Mouse (Mus musculus): Measurements from ENCODE around the gene Asgr2. TPM values are rescaled to one million over a fixed set of nuclear protein-coding genes. Genes with fewer than 3 reads are reported as not detected.

Asgr2 gene
- under 1 TPM in 1 of 2 experiments, not detected in 1; 0.16 TPM for total RNA-seq (2021)
- polyA plus RNA-seq (2012; rRNA removed) = 0.31 and 0.56 TPM in 2 replicates
- long read RNA-seq, partial matches to known transcripts = 0 of 1 reads
- long read RNA-seq, other reads (novel, unspliced or antisense) = 0 of 1 reads

DNA sequence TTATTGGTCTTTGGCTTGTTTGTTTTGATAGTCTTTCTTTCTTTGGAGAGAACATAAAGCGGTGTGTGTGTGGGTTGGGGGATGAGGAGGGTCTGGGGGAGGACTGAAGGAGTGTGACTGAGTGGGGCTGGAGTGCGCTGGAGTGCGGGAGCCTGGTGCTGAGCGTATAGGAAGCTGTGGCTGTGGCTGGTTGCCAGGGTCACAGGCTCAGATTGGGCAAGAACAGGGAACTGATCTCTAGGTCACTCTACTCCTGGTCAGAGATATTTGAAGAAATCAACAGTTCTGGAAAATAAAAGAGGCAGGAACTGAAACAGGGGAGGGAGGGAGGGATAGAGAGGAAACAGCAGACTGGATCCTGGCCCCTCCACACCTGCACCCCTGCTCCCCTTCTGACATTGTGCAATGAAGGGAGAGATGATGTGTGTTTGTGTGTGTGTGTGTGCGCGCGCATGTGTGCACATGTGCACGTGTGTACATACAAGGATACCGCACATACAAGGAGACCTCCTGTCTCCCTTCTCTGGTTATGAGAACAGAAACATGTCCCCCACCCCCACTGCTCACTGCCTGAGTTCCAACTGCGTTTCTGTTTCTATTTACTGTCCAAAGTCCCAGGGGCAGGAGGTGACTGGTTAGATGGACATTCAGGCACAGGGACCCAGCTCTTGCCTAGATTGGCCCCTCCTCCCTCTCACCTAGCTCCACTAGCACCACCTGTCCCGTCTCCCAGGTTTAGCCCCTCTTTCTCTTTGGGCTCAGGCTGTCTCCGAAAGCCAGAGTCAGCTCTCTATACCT, at the start of gene Asgr2:
Asgr2 (plus strand) TSS at position 659 of the 798 bp plus-strand sequence.
- no peaks in the 10 kb centered on the region for H3K79me2 ChIP-seq (replicated peaks; ENCODE audit: control insufficient read depth, insufficient read depth, low read length)
- peaks cover 2% of the 10 kb centered on the region; the same call in 1 of the 2 replicates for H3K4me1 ChIP-seq (ENCODE audit: control insufficient read depth, insufficient read depth, low read length)
- peak in 1 of 2 experiments; percentile 67 for DNase-seq
- 63% methylated on average over 12 of the region's 12 CpGs for WGBS
- H3K27me3 ChIP-seq (ENCODE audit: control insufficient read depth, insufficient read depth, low read length) = no peaks in the 10 kb centered on the region
- TF ChIP-seq POLR2A (IDR thresholded peaks at IDR 0.05; ENCODE audit: insufficient read depth, low read depth, low read length) = no peak
- no peak for TF ChIP-seq CTCF (IDR thresholded peaks at IDR 0.05)
- TF ChIP-seq EP300 (IDR thresholded peaks at IDR 0.05; ENCODE audit: insufficient read depth, low read depth, low read length) = no peak
- no peak within 1 kb of the TSS for H3K27ac ChIP-seq
- no peak within 1 kb of the TSS for H3K9ac ChIP-seq (ENCODE audit: low read depth, low read length)
- H3K4me3 ChIP-seq = no peak within 1 kb of the TSS
- intact Hi-C loops (cut with DNase I) = no loop called here
- H3K36me3 ChIP-seq (ENCODE audit: control insufficient read depth, insufficient read depth, low read length) = no peaks in the 10 kb centered on the region

DNA sequence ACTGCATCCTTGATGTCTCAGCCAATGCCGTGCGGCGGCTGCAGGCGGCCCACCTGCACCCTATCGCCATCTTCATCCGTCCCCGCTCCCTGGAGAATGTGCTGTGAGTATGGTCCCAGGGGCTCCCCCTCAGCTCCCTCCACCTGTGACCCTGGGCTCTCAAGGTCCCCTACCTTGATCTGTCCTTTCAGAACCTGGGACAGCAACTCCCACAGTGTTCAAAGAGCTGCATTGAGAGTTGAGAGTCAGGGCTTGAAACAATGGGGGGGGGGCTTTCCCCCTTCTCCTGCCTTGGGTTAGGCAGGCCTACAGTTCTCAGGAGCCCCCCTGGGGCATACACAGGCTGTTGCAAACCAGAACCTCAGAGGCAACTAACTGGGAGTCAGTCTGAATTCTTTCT, 48.8 kb upstream of the Asgr2 start:
- Histone ChIP-seq H3K4me3 (no peak overlapping the region), H3K4me1 (ENCODE audit: control insufficient read depth, insufficient read depth, low read length) (no peaks in the 10 kb centered on the region), H3K79me2 (replicated peaks; ENCODE audit: control insufficient read depth, insufficient read depth, low read length) (no peaks in the 10 kb centered on the region), H3K27ac (no peak overlapping the region), H3K9ac (ENCODE audit: low read depth, low read length) (no peak overlapping the region), H3K27me3 (ENCODE audit: control insufficient read depth, insufficient read depth, low read length) (no peaks in the 10 kb centered on the region), H3K36me3 (ENCODE audit: control insufficient read depth, insufficient read depth, low read length) (no peaks in the 10 kb centered on the region)
- intact Hi-C loops (cut with DNase I) = no loop called here
- no peak for TF ChIP-seq POLR2A (IDR thresholded peaks at IDR 0.05; ENCODE audit: insufficient read depth, low read depth, low read length)
- 86% methylated on average over 7 of the region's 7 CpGs for WGBS
- DNase-seq = no peak

DNA sequence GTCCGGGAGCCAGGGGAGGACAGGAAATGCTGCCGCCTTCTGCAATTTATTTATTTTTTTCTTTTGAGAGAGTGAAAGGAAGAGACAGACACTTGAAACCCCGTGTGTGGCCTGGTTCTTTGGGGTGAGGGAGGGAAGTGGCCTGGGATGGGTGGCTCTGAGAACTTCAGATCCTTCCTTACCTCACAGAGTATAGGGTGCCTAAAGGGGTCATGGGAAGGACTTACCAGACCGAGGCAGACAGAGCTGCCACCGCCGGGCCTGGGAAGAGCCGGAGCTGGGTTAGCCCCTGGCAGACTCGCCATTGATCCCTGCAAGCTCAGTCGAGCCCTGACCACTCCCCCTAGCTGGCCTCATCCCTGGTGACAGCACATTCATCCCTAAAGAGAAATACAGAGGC, 47.0 kb upstream of the Asgr2 start:
- intact Hi-C loops (cut with DNase I) = no loop called here
- no peaks in the 10 kb centered on the region for H3K79me2 ChIP-seq (replicated peaks; ENCODE audit: control insufficient read depth, insufficient read depth, low read length)
- H3K36me3 ChIP-seq (ENCODE audit: control insufficient read depth, insufficient read depth, low read length) = no peaks in the 10 kb centered on the region
- DNase-seq = no peak
- no peaks in the 10 kb centered on the region for H3K27me3 ChIP-seq (ENCODE audit: control insufficient read depth, insufficient read depth, low read length)
- no peaks in the 10 kb centered on the region for H3K4me1 ChIP-seq (ENCODE audit: control insufficient read depth, insufficient read depth, low read length)
- no peak overlapping the region for H3K4me3 ChIP-seq
- no peak overlapping the region for H3K27ac ChIP-seq
- WGBS = 48% methylated on average over 9 of the region's 9 CpGs
- TF ChIP-seq CTCF (IDR thresholded peaks at IDR 0.05) (no peak), POLR2A (IDR thresholded peaks at IDR 0.05; ENCODE audit: insufficient read depth, low read depth, low read length) (no peak), EP300 (IDR thresholded peaks at IDR 0.05; ENCODE audit: insufficient read depth, low read depth, low read length) (no peak)
- H3K9ac ChIP-seq (ENCODE audit: low read depth, low read length) = no peak overlapping the region

DNA sequence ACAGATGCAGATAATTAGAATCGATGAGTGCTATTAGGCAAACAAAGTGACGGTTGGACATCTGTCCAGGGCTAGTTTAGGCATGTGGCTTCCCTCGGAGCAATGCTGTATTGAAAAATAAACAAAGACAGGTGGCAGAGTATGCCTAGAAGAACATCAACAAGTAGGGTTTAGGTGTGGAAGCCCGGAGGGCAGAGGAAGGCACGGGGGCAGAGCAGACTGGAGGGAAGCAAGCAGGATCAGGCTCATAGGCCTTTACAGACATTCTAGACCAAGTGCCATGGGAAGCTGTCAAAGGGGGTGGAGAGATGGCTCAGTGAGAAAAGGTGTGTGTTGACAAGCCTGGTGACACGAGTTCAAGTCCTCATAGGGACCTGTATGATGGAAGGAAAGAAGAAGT, 43.1 kb upstream of the Asgr2 start:
- intact Hi-C loops (cut with DNase I) = no loop called here
- TF ChIP-seq POLR2A (IDR thresholded peaks at IDR 0.05; ENCODE audit: insufficient read depth, low read depth, low read length) (no peak), CTCF (IDR thresholded peaks at IDR 0.05) (no peak), EP300 (IDR thresholded peaks at IDR 0.05; ENCODE audit: insufficient read depth, low read depth, low read length) (no peak)
- no peak overlapping the region for H3K9ac ChIP-seq (ENCODE audit: low read depth, low read length)
- WGBS = 72% methylated on average over 6 of the region's 6 CpGs
- no peak for DNase-seq
- H3K36me3 ChIP-seq (ENCODE audit: control insufficient read depth, insufficient read depth, low read length) = no peaks in the 10 kb centered on the region
- no peak overlapping the region for H3K4me3 ChIP-seq
- no peaks in the 10 kb centered on the region for H3K27me3 ChIP-seq (ENCODE audit: control insufficient read depth, insufficient read depth, low read length)
- no peak overlapping the region for H3K27ac ChIP-seq
- no peaks in the 10 kb centered on the region for H3K4me1 ChIP-seq (ENCODE audit: control insufficient read depth, insufficient read depth, low read length)
- no peaks in the 10 kb centered on the region for H3K79me2 ChIP-seq (replicated peaks; ENCODE audit: control insufficient read depth, insufficient read depth, low read length)

DNA sequence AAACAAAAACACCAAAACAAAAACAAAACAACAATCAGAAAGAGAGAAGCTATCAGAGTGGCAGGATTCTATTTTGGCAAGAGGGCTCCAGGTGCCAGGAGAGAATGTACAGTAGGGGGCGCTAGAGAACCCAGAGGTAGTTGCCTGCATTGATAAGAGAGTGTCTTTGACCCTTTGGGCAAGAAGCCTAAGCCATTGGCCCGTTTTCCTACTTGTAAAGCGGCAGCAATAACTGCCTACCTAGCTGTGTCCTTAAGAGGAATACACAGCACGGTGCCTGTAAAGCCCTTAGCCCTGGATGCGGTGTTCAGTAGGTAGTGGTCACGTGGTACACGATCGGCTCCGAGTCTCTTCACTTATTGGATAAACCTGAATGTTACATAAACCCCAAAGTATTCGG, 42.6 kb upstream of the Asgr2 start:
- no peak overlapping the region for H3K4me3 ChIP-seq
- WGBS = 47% methylated on average over 10 of the region's 10 CpGs

DNA sequence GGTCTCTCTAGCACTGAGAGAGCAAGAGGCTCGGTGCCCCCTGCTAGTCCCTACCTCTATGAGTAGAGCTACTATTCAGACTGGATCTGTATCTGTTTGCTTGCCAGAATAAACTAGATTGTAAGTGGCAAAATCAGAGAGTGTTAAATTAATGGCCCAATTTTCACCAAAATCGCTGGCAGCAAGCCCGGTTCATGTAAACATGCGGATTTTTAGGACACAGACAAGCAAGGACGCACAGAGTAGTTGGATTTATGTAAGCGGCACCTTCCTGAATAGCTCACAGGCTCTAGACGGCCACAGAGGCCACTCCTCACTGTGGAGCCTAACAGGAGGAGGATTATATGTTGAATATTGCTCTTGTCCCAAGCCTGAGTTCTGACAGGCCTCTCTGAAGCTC, 39.3 kb upstream of the Asgr2 start:
- TF ChIP-seq POLR2A (IDR thresholded peaks at IDR 0.05; ENCODE audit: insufficient read depth, low read depth, low read length) = no peak
- H3K27me3 ChIP-seq (ENCODE audit: control insufficient read depth, insufficient read depth, low read length) = no peaks in the 10 kb centered on the region

More for the DNA sequence above, 42.6 kb upstream of the Asgr2 start:
- DNase-seq = no peak
- H3K36me3 ChIP-seq (ENCODE audit: control insufficient read depth, insufficient read depth, low read length) = no peaks in the 10 kb centered on the region
- H3K27me3 ChIP-seq (ENCODE audit: control insufficient read depth, insufficient read depth, low read length) = no peaks in the 10 kb centered on the region
- no peaks in the 10 kb centered on the region for H3K4me1 ChIP-seq (ENCODE audit: control insufficient read depth, insufficient read depth, low read length)
- intact Hi-C loops (cut with DNase I) = loop anchor here (10.0 kb wide), 1 partner anchor 265 kb away; no protein-coding TSS in a partner anchor
- TF ChIP-seq EP300 (IDR thresholded peaks at IDR 0.05; ENCODE audit: insufficient read depth, low read depth, low read length) (no peak), CTCF (IDR thresholded peaks at IDR 0.05) (peak; percentile 52), POLR2A (IDR thresholded peaks at IDR 0.05; ENCODE audit: insufficient read depth, low read depth, low read length) (no peak)
- H3K27ac ChIP-seq = no peak overlapping the region
- no peak overlapping the region for H3K9ac ChIP-seq (ENCODE audit: low read depth, low read length)
- H3K79me2 ChIP-seq (replicated peaks; ENCODE audit: control insufficient read depth, insufficient read depth, low read length) = no peaks in the 10 kb centered on the region

More for the DNA sequence above, 39.3 kb upstream of the Asgr2 start:
- intact Hi-C loops (cut with DNase I) = loop anchor here (10.0 kb wide), 1 partner anchor 262 kb away; no protein-coding TSS in a partner anchor
- Histone ChIP-seq H3K79me2 (replicated peaks; ENCODE audit: control insufficient read depth, insufficient read depth, low read length) (no peaks in the 10 kb centered on the region), H3K9ac (ENCODE audit: low read depth, low read length) (no peak overlapping the region), H3K27ac (no peak overlapping the region), H3K36me3 (ENCODE audit: control insufficient read depth, insufficient read depth, low read length) (no peaks in the 10 kb centered on the region), H3K4me1 (ENCODE audit: control insufficient read depth, insufficient read depth, low read length) (no peaks in the 10 kb centered on the region), H3K4me3 (no peak overlapping the region)
- 70% methylated on average over 7 of the region's 7 CpGs for WGBS
- DNase-seq = no peak

All from heart, adult 2 months (tissue).